Mouse (Mus musculus) adrenal gland, postnatal 14 days (tissue): ENCODE results near the gene Cryba1. TPM values are rescaled to one million over a fixed set of nuclear protein-coding genes. Genes with fewer than 3 reads are reported as not detected.

Experiments used
- DNase-seq: peaks from one replicate; pipeline ENCODE4 v3.0.0; 2021; ENCODE audit warnings: mixed read lengths
- total RNA-seq: library from RNA; stranded (reverse); gene quantifications from 2 replicates; pipeline ENCODE4 v1.2.3, GENCODE M21; 2021

Gene Cryba1
- total RNA-seq, 1 experiment from 2014 or later, result not detected

DNA sequence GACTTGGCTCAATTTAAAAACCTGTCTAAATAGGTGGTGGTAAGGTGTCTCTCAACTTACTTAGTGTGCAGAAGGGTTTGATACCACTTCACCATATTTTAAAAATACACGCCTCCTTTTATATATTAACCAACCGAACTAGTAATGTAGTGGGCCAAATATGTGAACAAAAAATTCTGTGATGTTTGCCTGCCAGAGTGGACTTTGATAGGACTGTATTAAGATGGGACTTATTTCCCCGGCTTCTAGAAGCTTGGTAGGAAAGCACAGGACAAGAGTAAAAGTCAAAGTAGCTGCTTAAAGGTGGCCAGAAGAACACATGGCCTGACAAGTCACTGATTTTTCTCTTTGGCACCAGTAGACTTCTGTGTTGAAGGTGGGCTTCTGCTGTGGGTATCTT, 11.3 kb downstream of the Cryba1 start:
- DNase-seq, result no peak

DNA sequence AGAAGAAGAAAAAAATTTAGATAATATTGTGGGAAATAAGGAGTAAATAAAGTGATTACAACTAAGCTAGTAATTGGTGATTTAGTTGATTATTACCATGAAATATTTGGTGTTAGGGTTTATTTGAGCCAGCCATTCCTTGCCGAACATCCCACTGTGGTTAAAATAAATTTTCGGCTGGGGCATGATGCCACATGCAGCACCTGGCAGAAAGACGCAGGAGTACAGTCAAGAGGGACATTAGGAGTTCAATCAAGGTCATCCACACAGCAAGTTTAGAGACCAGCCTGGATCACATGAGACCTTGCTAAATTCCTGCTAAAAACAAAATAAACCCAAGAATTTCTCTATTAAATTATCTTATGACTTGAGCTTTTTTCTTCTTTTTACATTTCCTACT, 16.0 kb downstream of the Cryba1 start:
- DNase-seq, result no peak

DNA sequence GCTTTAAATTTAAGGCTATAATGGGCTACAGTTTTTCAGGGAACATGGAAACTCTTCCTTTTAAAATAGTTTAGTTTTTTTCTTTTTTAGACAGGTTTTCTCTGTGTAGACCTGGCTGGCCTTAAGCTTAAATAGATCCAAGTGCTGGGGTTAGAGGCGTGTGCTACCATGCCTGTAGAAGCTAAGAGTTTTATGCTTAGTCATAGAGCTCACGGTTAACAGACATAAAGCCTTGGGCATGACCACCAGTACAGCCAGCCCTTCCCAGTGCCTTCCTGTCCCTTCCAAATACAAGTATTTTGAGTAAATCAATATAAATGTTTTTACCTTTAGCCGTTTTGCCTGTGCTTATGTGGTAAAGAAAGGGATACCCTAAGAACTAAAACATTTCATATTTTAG, 19.2 kb downstream of the Cryba1 start:
- DNase-seq, result no peak

DNA sequence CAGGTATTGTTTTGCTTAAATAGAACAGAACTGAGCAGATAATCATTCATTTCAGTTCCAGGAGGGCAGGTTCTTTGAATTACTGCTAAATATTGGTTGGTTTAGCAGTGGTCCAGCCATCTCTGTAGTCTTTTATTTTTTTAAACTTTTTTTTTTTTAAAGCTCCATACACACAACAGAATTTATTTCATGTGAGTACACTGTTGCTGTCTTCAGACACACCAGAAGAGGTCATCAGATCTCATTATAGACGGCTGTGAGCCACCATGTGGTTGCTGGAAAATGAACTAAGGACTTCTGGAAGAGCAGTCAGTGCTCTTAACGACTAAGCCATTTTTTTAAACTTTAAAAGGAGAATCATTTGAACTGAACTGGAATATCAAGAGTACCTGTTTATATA, 27.9 kb downstream of the Cryba1 start:
- DNase-seq, result no peak

DNA sequence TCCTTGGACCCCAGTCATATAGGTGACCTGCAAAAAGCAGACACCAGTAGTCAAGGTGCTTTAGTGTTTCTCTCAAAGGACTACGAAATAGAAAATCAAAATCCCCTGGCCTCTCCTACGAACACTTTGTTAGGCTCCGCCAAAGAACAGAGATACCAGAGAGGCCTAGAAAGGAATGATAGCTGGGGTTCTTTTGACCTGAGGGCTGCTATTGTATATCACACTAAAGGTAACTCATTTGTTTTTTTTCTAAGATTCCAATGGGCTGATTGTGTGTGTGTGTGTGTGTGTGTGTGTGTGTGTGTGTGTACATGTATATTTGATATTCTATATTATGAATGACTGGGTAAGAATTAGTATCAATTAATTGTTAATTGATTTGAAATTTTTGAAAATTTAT, 32.1 kb downstream of the Cryba1 start:
- DNase-seq, result no peak

DNA sequence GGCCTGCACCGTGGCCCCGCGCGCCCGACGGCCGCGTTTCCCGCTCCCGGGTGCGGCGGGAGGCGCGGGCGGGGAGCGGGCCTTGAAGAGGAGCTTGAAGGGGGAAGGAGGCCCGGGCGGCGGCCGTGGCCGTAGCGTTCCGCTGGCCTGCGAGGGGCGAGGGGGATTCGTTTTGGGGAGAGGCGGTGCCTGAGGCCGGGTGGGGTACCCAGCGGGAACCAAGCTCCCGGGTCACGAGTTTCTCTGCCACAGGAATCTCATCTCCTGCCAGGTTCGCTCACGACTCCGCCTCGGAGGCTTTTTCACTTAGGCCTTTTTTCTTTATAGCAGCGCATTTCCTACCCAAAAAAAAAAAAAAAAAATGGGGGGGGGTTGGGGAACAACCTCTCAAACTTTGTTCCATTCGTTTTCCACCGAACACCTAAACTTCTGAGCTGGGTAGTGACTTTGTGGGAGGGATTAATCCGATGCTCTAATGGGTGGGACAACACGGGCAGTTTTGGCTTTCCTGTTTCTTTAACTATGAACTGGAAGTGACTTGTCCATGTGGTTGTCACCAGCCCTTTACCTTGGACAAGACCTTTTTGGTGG, 37.4 kb downstream of the Cryba1 start:
- peak; percentile 55 for DNase-seq

DNA sequence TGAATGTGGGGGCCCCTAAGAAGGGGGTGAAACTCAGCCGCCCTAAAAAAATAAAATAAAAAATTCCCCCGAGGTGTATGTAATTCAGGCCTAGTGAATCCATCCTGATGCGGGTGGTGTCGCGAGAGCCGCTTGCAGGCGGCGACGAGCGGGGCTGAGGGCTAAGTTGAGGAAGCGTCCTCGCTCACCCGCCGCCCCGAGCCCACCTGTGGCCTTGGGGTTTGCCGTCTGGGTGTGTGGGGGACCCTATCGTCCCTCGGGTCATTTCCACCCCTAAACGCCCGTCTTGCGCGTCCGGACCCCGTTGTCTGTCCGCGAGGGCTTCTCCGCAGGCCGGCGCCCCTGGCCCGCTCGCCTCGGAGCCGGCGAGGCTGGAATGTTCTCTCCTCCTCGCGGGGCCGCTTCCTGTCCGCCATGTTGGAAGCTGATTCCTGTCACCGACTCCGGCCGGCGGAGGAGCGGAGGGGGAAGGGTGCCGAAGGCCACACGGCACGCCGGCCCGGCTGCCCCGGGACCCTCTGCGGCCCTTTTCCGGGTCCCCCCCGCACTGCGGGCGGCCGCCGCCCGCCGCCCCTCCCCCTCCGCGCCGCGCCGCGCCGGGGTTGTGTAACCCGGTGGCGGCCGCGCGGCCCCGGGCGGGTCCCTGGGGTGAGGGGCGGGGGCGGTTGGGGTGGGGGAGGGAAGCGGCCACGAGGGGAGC, 38.1 kb downstream of the Cryba1 start:
- DNase-seq, result peak; percentile 81

DNA sequence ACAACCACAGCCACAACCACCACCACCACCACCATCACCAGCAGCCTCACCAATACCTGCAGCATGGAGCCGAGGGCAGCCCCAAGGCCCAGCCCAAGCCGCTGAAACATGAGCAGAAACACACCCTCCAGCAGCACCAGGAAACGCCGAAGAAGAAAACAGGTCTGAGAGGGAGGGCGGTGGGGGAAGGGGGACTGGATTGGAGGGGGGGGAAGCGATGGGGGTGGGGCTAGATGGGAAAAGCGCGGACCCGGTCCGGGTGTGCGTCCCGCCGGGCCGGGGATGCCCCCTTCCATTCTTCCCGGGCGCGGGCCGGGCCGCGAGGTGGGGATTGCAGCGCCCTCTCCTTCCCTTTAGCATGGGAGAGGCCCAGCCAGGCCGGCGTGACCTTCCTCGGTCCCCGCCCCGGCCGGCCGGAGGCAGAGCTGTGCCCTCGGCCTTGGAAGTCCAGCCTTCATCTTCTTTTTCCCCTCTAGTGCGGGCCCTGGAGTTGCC, 38.7 kb downstream of the Cryba1 start:
- peak; percentile 75 for DNase-seq

DNA sequence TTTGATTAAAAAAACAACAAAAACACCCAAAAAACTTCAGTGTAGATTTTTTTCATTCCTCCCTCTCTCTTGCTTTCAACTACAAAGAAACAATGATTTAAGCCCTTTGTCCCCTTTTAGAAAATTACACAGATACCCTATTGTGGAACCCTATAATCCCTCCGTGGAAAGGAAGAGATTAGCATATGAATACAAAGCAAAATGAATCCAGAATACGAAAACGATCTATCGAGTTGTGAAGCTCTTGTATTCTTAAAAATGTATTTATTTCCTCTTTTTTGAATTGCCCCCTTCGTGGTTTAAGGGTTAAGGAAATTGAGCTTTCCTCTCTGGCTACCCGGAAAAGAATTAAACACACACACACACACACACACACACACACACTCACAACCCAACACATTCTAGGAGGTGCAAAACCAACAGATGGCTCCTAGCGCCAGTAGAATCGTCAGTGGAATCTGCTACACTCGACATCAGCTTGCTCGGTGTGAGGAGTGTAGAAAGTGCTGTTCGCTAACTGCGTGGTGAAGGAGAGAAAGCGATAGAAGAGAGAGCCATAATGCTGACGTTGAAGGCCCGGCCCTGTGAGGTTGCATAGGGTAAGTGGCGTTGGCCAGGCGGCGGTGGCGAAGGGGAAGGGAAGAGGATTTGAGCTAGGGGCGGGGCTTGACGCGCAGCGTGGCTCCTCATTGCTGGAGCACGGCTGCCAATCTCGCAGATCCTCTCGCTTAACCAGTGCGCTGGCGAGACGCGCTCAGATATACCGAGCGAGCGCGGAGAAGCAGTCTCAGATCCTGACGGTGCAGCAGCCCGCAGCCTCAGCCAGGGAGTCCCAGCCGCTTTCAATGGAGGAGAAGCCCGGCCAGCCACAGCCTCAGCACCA, 39.5 kb downstream of the Cryba1 start, which contains the start of gene Nufip2:
TSS of gene Nufip2 (plus strand) at position 773 of the 883 bp plus-strand sequence.
- DNase-seq, result peak; percentile 99

DNA sequence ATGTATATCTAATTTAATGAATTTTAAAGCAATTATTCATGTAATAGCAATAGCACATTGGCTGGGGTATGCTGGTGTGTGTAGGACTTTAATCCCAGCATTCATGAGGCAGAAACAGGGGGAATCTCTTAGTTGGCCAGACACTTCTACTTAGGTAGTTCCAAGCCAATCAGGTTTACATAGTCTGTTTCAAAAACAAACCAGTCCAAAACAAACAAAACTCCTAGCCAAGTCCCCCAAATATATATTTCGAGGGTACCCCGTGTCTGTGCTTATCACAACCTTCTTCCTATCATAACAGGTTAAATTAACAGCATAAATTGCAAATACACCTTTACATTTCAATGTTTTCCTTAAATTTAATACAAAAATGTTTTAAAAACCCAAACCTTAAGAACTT, 40.2 kb downstream of the Cryba1 start:
- no peak for DNase-seq

DNA sequence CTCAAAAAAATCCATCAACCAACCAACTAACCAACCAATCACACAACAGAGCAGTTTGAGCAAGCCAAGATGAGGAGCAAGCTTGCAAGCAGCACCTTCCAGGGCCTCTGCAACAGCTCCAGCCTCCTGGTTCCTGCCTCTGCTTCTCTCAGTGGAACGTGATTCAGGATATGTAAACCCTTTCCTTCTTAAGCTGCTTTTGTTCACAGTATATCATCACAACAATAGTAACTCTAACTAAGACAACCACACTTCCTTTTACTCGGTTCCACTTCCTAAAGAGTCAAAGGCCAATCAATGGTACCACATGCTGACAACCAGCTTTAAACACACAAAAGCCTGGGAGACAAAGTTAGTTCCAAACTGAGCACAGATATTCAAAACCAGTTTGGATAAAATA, 45.1 kb downstream of the Cryba1 start:
- no peak for DNase-seq

DNA sequence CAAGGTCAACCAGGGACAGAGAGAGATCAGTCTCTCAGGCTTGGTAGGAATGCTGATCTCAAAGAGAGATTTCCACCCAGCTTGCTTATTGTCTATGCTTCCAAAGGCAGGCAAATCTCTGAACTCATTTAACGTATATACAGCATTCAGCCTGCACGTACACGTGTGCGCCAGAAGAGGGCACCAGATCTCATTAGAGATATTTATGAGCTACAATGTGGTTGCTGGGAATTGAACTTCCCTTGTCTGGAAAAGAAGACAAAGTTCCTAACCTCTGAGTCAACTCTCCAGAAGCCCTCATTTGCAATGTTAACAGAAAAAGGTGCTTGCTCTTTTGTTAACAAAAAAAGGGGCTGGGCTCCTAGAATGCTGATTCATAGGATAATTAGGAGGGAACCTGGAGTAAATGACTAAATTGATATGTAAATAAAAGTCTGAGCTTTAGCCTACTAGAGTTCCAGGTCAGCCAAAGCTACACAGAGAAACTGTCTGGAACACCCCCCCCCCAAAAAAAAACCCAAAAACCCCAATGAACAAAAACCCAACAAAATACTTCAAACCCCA, 51.6 kb downstream of the Cryba1 start:
- DNase-seq, result no peak

DNA sequence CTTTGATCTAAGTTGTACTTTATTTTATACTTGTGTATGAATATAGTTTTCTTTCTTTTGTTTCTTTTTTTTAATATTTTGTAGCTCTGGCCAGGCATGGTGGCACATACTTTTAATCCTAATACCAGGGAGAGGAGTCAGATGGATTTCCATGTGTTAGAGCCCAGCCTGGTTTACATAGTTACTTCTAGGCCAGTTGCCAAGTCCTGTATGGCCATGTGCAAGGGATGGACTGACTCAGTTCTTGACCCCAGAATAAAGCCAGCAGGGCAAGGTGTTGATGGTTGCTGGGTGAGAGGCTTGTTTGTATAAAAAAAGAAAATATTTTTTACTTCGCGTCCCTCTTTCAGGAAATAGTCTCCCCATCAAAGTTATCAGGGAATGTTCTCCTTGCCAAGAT, 52.3 kb downstream of the Cryba1 start:
- no peak for DNase-seq

Other genes with a start within 250 kb of the Cryba1 start
- gene Ankrd13b, start 235.6 kb downstream of the Cryba1 start, total RNA-seq, result 8.2 and 10.4 TPM in 2 replicates
- 49.5 and 53.0 TPM in 2 replicates for gene Git1, start 231.7 kb downstream of the Cryba1 start, total RNA-seq
- gene Abhd15, start 210.2 kb downstream of the Cryba1 start, total RNA-seq, result 24.3 and 26.9 TPM in 2 replicates
- gene Trp53i13, start 209.3 kb downstream of the Cryba1 start, total RNA-seq, result 9.6 and 12.5 TPM in 2 replicates
- gene Gm10392, start 206.1 kb downstream of the Cryba1 start, total RNA-seq, result not detected in 2 replicates
- gene Taok1, start 117.5 kb downstream of the Cryba1 start, total RNA-seq, result 53.6 and 53.7 TPM in 2 replicates
- gene Nufip2, start 39.1 kb downstream of the Cryba1 start, total RNA-seq, result 77.1 and 82.5 TPM in 2 replicates
- 57.6 and 62.5 TPM in 2 replicates for gene Myo18a, start 38.0 kb upstream of the Cryba1 start, total RNA-seq
- gene Gm10277, start 62.5 kb upstream of the Cryba1 start, total RNA-seq, result not detected in 2 replicates
- gene Pipox, start 168.8 kb upstream of the Cryba1 start, total RNA-seq, result 3.7 and 21.3 TPM in 2 replicates
- 3.5 and 3.8 TPM in 2 replicates for gene Sez6, start 205.5 kb upstream of the Cryba1 start, total RNA-seq